Mouse (Mus musculus) skeletal muscle tissue, adult 2 months (tissue): Measurements from ENCODE around the gene Zfp655.
"Not testable (repeated sequence)": the region's sequence is repeated elsewhere in the genome, so short reads cannot be mapped to it uniquely, and the experiment has no call there.

Experiments
- DNase-seq: peaks from one replicate; pipeline ENCODE4 v3.0.0-alpha.2; 2012; ENCODE audit warnings: low read depth, low spot score

The Zfp655 gene

GRCm38 (mm10) chr5:145219981-145220380 is 11.5 kb upstream of the Zfp655 start:
- DNase-seq: no peak

- no peak for DNase-seq
Observed at GRCm38 (mm10) chr5:145222840-145223239, 8.7 kb upstream of the Zfp655 start.

- no peak for DNase-seq
Observed at GRCm38 (mm10) chr5:145223395-145223794, 8.1 kb upstream of the Zfp655 start.

- no peak for DNase-seq
Observed at GRCm38 (mm10) chr5:145226453-145226852, 5.1 kb upstream of the Zfp655 start.

GRCm38 (mm10) chr5:145229283-145229682 is 2.2 kb upstream of the Zfp655 start:
- not testable (repeated sequence) for DNase-seq

- DNase-seq: no peak
Observed at GRCm38 (mm10) chr5:145230641-145231040, 874 bp upstream of the Zfp655 start.

GRCm38 (mm10) chr5:145231893-145232411 is 437 bp downstream of the Zfp655 start:
- peak; percentile 7 for DNase-seq

- no peak for DNase-seq
Observed at GRCm38 (mm10) chr5:145234636-145235035, 3.1 kb downstream of the Zfp655 start.

GRCm38 (mm10) chr5:145249520-145249919 is 18.0 kb downstream of the Zfp655 start:
- no peak for DNase-seq

- not testable (repeated sequence) for DNase-seq
Observed at GRCm38 (mm10) chr5:145273568-145273967, 42.1 kb downstream of the Zfp655 start.

GRCm38 (mm10) chr5:145279948-145280347 is 48.4 kb downstream of the Zfp655 start:
- no peak for DNase-seq

- DNase-seq: peak; percentile 93
Observed at GRCm38 (mm10) chr5:145280371-145281143, 49.0 kb downstream of the Zfp655 start, which contains the start of gene Zscan25. Gene Zscan25 (plus strand): TSS chr5:145280500.

- DNase-seq: no peak
Observed at GRCm38 (mm10) chr5:145288382-145288781, 56.9 kb downstream of the Zfp655 start.

GRCm38 (mm10) chr5:145290697-145291096 is 59.2 kb downstream of the Zfp655 start:
- DNase-seq: no peak

GRCm38 (mm10) chr5:145292398-145292797 is 60.9 kb downstream of the Zfp655 start:
- no peak for DNase-seq
